Mouse (Mus musculus): ENCODE data around the gene Tubd1. TPM values are rescaled to one million over a fixed set of nuclear protein-coding genes. Genes with fewer than 3 reads are reported as not detected.
"Not testable (repeated sequence)": the region's sequence is repeated elsewhere in the genome, so short reads cannot be mapped to it uniquely, and the experiment has no call there.

The Tubd1 gene
- total RNA-seq (2021) = 1 to 10 TPM; 3.5 to 3.7 TPM
- long read RNA-seq, experiment 1, transcript Tubd1-202 (9 exons, 1,871 nt) = major isoform, 6 of 8 reads
- long read RNA-seq, experiment 1, partial matches to known transcripts = 2 of 8 reads
- long read RNA-seq, experiment 1, other reads (novel, unspliced or antisense) = 0 of 8 reads
- long read RNA-seq, experiment 2, partial matches to known transcripts = 0 of 6 reads
- long read RNA-seq, experiment 2, other reads (novel, unspliced or antisense) = 0 of 6 reads

- DNase-seq = peak; percentile 99
These were observed at the start of gene Tubd1, which contains the start of gene Rps6kb1 for GRCm38 (mm10) chr11:86544639-86545299. TSS of gene Tubd1 (plus strand) at chr11:86544991. TSS of gene Rps6kb1 (minus strand) at chr11:86544805.

GRCm38 (mm10) chr11:86497356-86497755 lies 47.4 kb upstream of the Tubd1 start:
- DNase-seq = no peak

- DNase-seq = no peak
These were observed 46.9 kb upstream of the Tubd1 start for GRCm38 (mm10) chr11:86497908-86498307.

- DNase-seq = no peak
These were observed 44.0 kb upstream of the Tubd1 start for GRCm38 (mm10) chr11:86500795-86501194.

GRCm38 (mm10) chr11:86503121-86503520 lies 41.7 kb upstream of the Tubd1 start:
- no peak for DNase-seq

GRCm38 (mm10) chr11:86507334-86507733 lies 37.5 kb upstream of the Tubd1 start:
- DNase-seq = no peak

GRCm38 (mm10) chr11:86507991-86508390 lies 36.8 kb upstream of the Tubd1 start:
- no peak for DNase-seq

GRCm38 (mm10) chr11:86516620-86517019 lies 28.2 kb upstream of the Tubd1 start:
- DNase-seq = no peak

- no peak for DNase-seq
These were observed 27.6 kb upstream of the Tubd1 start for GRCm38 (mm10) chr11:86517229-86517628.

GRCm38 (mm10) chr11:86519751-86520150 lies 25.0 kb upstream of the Tubd1 start:
- no peak for DNase-seq

GRCm38 (mm10) chr11:86527528-86527927 lies 17.3 kb upstream of the Tubd1 start:
- DNase-seq = no peak

GRCm38 (mm10) chr11:86532834-86533233 lies 12.0 kb upstream of the Tubd1 start:
- no peak for DNase-seq

GRCm38 (mm10) chr11:86533302-86533701 lies 11.5 kb upstream of the Tubd1 start:
- not testable (repeated sequence) for DNase-seq

GRCm38 (mm10) chr11:86534201-86534910 lies 10.4 kb upstream of the Tubd1 start:
- no peak for DNase-seq

GRCm38 (mm10) chr11:86538786-86539185 lies 6.0 kb upstream of the Tubd1 start:
- no peak for DNase-seq

- DNase-seq = no peak
These were observed 4.9 kb upstream of the Tubd1 start for GRCm38 (mm10) chr11:86539716-86540475.

GRCm38 (mm10) chr11:86540476-86540845 lies 4.3 kb upstream of the Tubd1 start:
- no peak for DNase-seq

GRCm38 (mm10) chr11:86542851-86543250 lies 1.9 kb upstream of the Tubd1 start:
- DNase-seq = no peak

- no peak for DNase-seq
These were observed 692 bp upstream of the Tubd1 start for GRCm38 (mm10) chr11:86543960-86544638.

- no peak for DNase-seq
These were observed 765 bp downstream of the Tubd1 start for GRCm38 (mm10) chr11:86545556-86545955.

- no peak for DNase-seq
These were observed 2.6 kb downstream of the Tubd1 start for GRCm38 (mm10) chr11:86547412-86547811.

- DNase-seq = no peak
These were observed 8.7 kb downstream of the Tubd1 start for GRCm38 (mm10) chr11:86553525-86553924.

Data from gastrocnemius, postnatal 10 days (tissue).